Mouse (Mus musculus) frontal cortex, adult (tissue): Measurements from ENCODE around the gene Epor.

ENCODE experiments used
- ATAC-seq: cut with Nextera tagmentation; 2 replicates; pipeline ENCODE4 v1.9.2; 2017; ENCODE audit warnings: mild to moderate bottlenecking, moderate library complexity, mixed read lengths; ENCODE audit not compliant: low TSS enrichment

Epor gene

GRCm38 (mm10) chr9:21936692-21937570, 26.4 kb downstream of the Epor start, which contains the start of gene Plppr2:
TSS of gene Plppr2 (plus strand) at chr9:21937033.
- peak; percentile 82 for ATAC-seq

- ATAC-seq, result no peak
These were observed 27.7 kb downstream of the Epor start for GRCm38 (mm10) chr9:21935466-21936131.

- ATAC-seq, result no peak
These were observed 29.3 kb downstream of the Epor start for GRCm38 (mm10) chr9:21934021-21934420.

GRCm38 (mm10) chr9:21932445-21933137, 30.7 kb downstream of the Epor start:
- no peak for ATAC-seq

- ATAC-seq, result no peak
These were observed 31.3 kb downstream of the Epor start for GRCm38 (mm10) chr9:21932006-21932405.

- ATAC-seq, result no peak
These were observed 34.1 kb downstream of the Epor start for GRCm38 (mm10) chr9:21929208-21929607.

GRCm38 (mm10) chr9:21927208-21927753, 36.0 kb downstream of the Epor start, which contains the start of the genes Ccdc159 and Tmem205:
TSS of gene Ccdc159 (plus strand) at chr9:21927471.
TSS of gene Tmem205 (minus strand) at chr9:21927556.
- peak; percentile 94 for ATAC-seq

GRCm38 (mm10) chr9:21926784-21927183, 36.5 kb downstream of the Epor start:
- no peak for ATAC-seq

- ATAC-seq, result no peak
These were observed 37.2 kb downstream of the Epor start for GRCm38 (mm10) chr9:21926155-21926554.

- ATAC-seq, result no peak
These were observed 37.8 kb downstream of the Epor start for GRCm38 (mm10) chr9:21925506-21925905.

- ATAC-seq, result no peak
These were observed 38.3 kb downstream of the Epor start for GRCm38 (mm10) chr9:21925034-21925433.

GRCm38 (mm10) chr9:21924099-21924493, 39.2 kb downstream of the Epor start:
- no peak for ATAC-seq

- ATAC-seq, result no peak
These were observed 39.7 kb downstream of the Epor start for GRCm38 (mm10) chr9:21923490-21924098.

GRCm38 (mm10) chr9:21923036-21923435, 40.3 kb downstream of the Epor start:
- ATAC-seq, result no peak

GRCm38 (mm10) chr9:21918692-21919384, 44.5 kb downstream of the Epor start:
- ATAC-seq, result peak; percentile 27; the same call in 1 of the 2 replicates

- peak; percentile 66 for ATAC-seq
These were observed 45.2 kb downstream of the Epor start, which contains the start of gene Rab3d for GRCm38 (mm10) chr9:21918035-21918592. TSS of gene Rab3d (minus strand) at chr9:21918192.

- peak; percentile 69 for ATAC-seq
These were observed 45.7 kb downstream of the Epor start for GRCm38 (mm10) chr9:21917493-21918034.

GRCm38 (mm10) chr9:21916851-21917492, 46.3 kb downstream of the Epor start:
- ATAC-seq, result no peak

GRCm38 (mm10) chr9:21909474-21910223, 53.7 kb downstream of the Epor start:
- ATAC-seq, result no peak
